Mouse (Mus musculus): ENCODE measurements at regions not wholly inside any gene's neighbourhood (a gene's known extent, or its start where the extent isn't known, plus 50 kb on each side); places are given as distances from the start of the nearest gene placed in this dataset.

DNA sequence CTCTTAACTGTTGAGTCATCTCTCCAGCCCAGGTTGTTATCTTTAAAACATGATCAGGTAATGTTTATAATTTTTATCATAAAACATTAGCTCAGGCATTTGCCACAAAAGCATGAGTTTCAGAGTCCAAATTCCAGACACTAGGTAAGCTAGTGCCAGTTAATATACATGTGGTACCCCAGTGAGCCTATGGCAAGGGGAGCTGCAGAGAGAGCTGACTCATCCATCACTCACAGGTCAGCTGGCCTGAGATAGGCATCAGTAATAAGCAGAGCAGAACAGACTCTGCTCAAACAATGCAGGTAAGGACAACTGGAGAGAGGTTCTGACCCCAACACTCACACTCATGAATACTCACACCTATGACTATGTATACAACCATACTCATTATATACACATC is 144.6 kb upstream of the Sgcd start:
- H3K27ac ChIP-seq (ENCODE audit: insufficient read depth, low read depth, low read length): no peak overlapping the region
- no peak for TF ChIP-seq CTCF (IDR thresholded peaks at IDR 0.05; ENCODE audit: insufficient read depth, low read depth, low read length)
- TF ChIP-seq POLR2A (IDR thresholded peaks at IDR 0.05; ENCODE audit: insufficient read depth, low read depth, low read length): no peak
- no peak overlapping the region for H3K4me3 ChIP-seq (ENCODE audit: insufficient read depth, low read depth, low read length)
- H3K4me1 ChIP-seq (ENCODE audit: control insufficient read depth, insufficient read depth, low read length): no peaks in the 10 kb centered on the region

DNA sequence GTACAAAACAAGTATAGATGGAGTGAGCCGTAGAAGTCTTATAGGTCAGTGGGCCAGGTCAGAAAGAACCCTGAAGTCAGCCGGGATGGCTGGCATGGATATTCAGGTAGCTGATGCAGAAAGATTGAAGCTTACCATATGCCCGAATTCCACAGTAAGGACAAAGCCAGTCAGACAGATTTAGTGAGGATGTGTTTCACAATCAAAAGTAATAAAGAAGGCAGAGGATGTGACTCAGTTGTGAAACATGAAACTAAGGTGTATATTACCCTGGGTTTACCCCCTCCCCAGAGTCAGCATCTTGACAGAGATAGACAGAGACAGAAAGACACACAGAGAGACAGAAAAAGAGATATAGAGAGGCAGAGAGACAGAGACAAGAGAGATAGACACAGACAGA is 109.3 kb upstream of the Sgcd start:
- Histone ChIP-seq H3K27ac (ENCODE audit: insufficient read depth, low read depth, low read length) (no peak overlapping the region), H3K4me1 (ENCODE audit: control insufficient read depth, insufficient read depth, low read length) (no peaks in the 10 kb centered on the region), H3K4me3 (ENCODE audit: insufficient read depth, low read depth, low read length) (no peak overlapping the region)
- no peak for TF ChIP-seq CTCF (IDR thresholded peaks at IDR 0.05; ENCODE audit: insufficient read depth, low read depth, low read length)
- TF ChIP-seq POLR2A (IDR thresholded peaks at IDR 0.05; ENCODE audit: insufficient read depth, low read depth, low read length): no peak
- WGBS: 95% methylated on average over 3 of the region's 3 CpGs

- no peak overlapping the region for H3K4me3 ChIP-seq (ENCODE audit: insufficient read depth, low read depth, low read length)
- H3K4me1 ChIP-seq (ENCODE audit: control insufficient read depth, insufficient read depth, low read length): no peaks in the 10 kb centered on the region
- H3K27ac ChIP-seq (ENCODE audit: insufficient read depth, low read depth, low read length): no peak overlapping the region
- 92% methylated on average over 6 of the region's 6 CpGs for WGBS
- no peak for TF ChIP-seq CTCF (IDR thresholded peaks at IDR 0.05; ENCODE audit: insufficient read depth, low read depth, low read length)
- no peak for TF ChIP-seq POLR2A (IDR thresholded peaks at IDR 0.05; ENCODE audit: insufficient read depth, low read depth, low read length)
These were observed 108.7 kb upstream of the Sgcd start for GRCm38 (mm10) chr11:48097455-48097854.

- WGBS: 56% methylated on average over 3 of the region's 3 CpGs
- no peak for TF ChIP-seq CTCF (IDR thresholded peaks at IDR 0.05; ENCODE audit: insufficient read depth, low read depth, low read length)
- no peak for TF ChIP-seq POLR2A (IDR thresholded peaks at IDR 0.05; ENCODE audit: insufficient read depth, low read depth, low read length)
- Histone ChIP-seq H3K4me3 (ENCODE audit: insufficient read depth, low read depth, low read length) (no peak overlapping the region), H3K4me1 (ENCODE audit: control insufficient read depth, insufficient read depth, low read length) (no peaks in the 10 kb centered on the region), H3K27ac (ENCODE audit: insufficient read depth, low read depth, low read length) (no peak overlapping the region)
These were observed 78.3 kb upstream of the Sgcd start for GRCm38 (mm10) chr11:48067072-48067471.

DNA sequence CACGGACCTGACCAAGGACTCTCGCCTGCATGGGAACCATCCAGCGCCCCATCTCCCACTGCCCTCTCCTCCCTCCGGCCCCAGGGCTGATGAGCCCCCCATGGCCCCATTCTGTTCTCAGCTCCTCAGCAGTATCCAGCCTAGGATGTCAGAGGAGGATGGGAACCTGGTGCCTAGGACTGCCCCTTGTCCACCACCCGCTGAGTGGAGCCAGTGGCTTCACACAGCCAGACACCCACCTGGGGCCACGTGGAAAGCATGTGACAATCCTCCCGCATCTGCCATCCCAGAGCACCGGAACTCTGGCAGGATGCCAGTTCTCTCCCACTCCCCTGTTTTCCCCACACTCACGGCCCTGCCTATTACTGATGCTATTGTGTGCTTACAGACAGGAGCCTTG is 75.0 kb upstream of the Sgcd start:
- WGBS: 74% methylated on average over 9 of the region's 9 CpGs
- H3K27ac ChIP-seq (ENCODE audit: insufficient read depth, low read depth, low read length): no peak overlapping the region
- no peak overlapping the region for H3K4me3 ChIP-seq (ENCODE audit: insufficient read depth, low read depth, low read length)
- TF ChIP-seq CTCF (IDR thresholded peaks at IDR 0.05; ENCODE audit: insufficient read depth, low read depth, low read length) (no peak), POLR2A (IDR thresholded peaks at IDR 0.05; ENCODE audit: insufficient read depth, low read depth, low read length) (no peak)
- no peaks in the 10 kb centered on the region for H3K4me1 ChIP-seq (ENCODE audit: control insufficient read depth, insufficient read depth, low read length)

GRCm38 (mm10) chr11:48061501-48061900 is 72.7 kb upstream of the Sgcd start:
- TF ChIP-seq CTCF (IDR thresholded peaks at IDR 0.05; ENCODE audit: insufficient read depth, low read depth, low read length): no peak
- no peak for TF ChIP-seq POLR2A (IDR thresholded peaks at IDR 0.05; ENCODE audit: insufficient read depth, low read depth, low read length)
- H3K4me1 ChIP-seq (ENCODE audit: control insufficient read depth, insufficient read depth, low read length): no peaks in the 10 kb centered on the region
- H3K4me3 ChIP-seq (ENCODE audit: insufficient read depth, low read depth, low read length): no peak overlapping the region
- H3K27ac ChIP-seq (ENCODE audit: insufficient read depth, low read depth, low read length): no peak overlapping the region

- Histone ChIP-seq H3K4me1 (ENCODE audit: control insufficient read depth, insufficient read depth, low read length) (no peaks in the 10 kb centered on the region), H3K4me3 (ENCODE audit: insufficient read depth, low read depth, low read length) (no peak overlapping the region), H3K27ac (ENCODE audit: insufficient read depth, low read depth, low read length) (no peak overlapping the region)
- TF ChIP-seq POLR2A (IDR thresholded peaks at IDR 0.05; ENCODE audit: insufficient read depth, low read depth, low read length): no peak
- no peak for TF ChIP-seq CTCF (IDR thresholded peaks at IDR 0.05; ENCODE audit: insufficient read depth, low read depth, low read length)
- WGBS: 83% methylated on average over 3 of the region's 3 CpGs
These were observed 62.5 kb upstream of the Sgcd start for GRCm38 (mm10) chr11:48051156-48051866.

DNA sequence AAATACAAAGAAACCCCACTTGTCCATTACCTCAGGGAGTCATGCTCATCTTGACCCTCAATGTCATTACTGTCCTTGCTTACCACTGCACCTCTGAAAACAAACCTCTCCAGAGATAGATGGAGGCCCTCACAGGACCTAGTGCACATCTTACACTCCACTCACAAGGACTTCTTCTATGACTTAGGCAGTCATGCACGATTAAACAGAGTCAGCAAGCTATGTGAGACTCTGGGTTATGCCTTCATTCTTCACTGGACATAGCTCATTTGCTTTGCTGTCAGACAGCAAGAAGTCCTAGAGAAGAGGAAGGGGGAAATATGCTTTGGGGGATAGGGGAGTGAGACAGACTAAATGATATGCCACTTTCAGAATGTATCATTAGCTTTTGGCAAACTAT is 59.5 kb upstream of the Sgcd start:
- TF ChIP-seq CTCF (IDR thresholded peaks at IDR 0.05; ENCODE audit: insufficient read depth, low read depth, low read length): no peak
- no peak for TF ChIP-seq POLR2A (IDR thresholded peaks at IDR 0.05; ENCODE audit: insufficient read depth, low read depth, low read length)
- H3K4me1 ChIP-seq (ENCODE audit: control insufficient read depth, insufficient read depth, low read length): no peaks in the 10 kb centered on the region
- 92% methylated on average over 1 of the region's 1 CpGs for WGBS
- no peak overlapping the region for H3K27ac ChIP-seq (ENCODE audit: insufficient read depth, low read depth, low read length)
- H3K4me3 ChIP-seq (ENCODE audit: insufficient read depth, low read depth, low read length): no peak overlapping the region
